Mouse (Mus musculus) ES-CJ7 (cell line): ENCODE results near the gene Ide.

Experiments
- DNase-seq: peaks from one replicate; pipeline ENCODE4 v3.0.0; 2011; ENCODE audit warnings: low read depth, low spot score

Ide gene

GRCm38 (mm10) chr19:37335392-37335791 is 2.3 kb downstream of the Ide start:
- no peak for DNase-seq

- no peak for DNase-seq
Observed at GRCm38 (mm10) chr19:37333357-37333756, 4.3 kb downstream of the Ide start.

GRCm38 (mm10) chr19:37332726-37333125 is 4.9 kb downstream of the Ide start:
- no peak for DNase-seq

GRCm38 (mm10) chr19:37327216-37327615 is 10.4 kb downstream of the Ide start:
- no peak for DNase-seq

GRCm38 (mm10) chr19:37323566-37323965 is 14.1 kb downstream of the Ide start:
- DNase-seq, result peak; percentile 21

- DNase-seq, result no peak
Observed at GRCm38 (mm10) chr19:37320802-37321619, 16.6 kb downstream of the Ide start.

GRCm38 (mm10) chr19:37317359-37317758 is 20.3 kb downstream of the Ide start:
- peak; percentile 8 for DNase-seq

GRCm38 (mm10) chr19:37315091-37315490 is 22.6 kb downstream of the Ide start:
- DNase-seq, result no peak

- DNase-seq, result peak; percentile 14
Observed at GRCm38 (mm10) chr19:37311426-37311825, 26.2 kb downstream of the Ide start.

GRCm38 (mm10) chr19:37310133-37310532 is 27.5 kb downstream of the Ide start:
- DNase-seq, result no peak

GRCm38 (mm10) chr19:37308941-37309340 is 28.7 kb downstream of the Ide start:
- no peak for DNase-seq

- DNase-seq, result no peak
Observed at GRCm38 (mm10) chr19:37307826-37308545, 29.7 kb downstream of the Ide start.

GRCm38 (mm10) chr19:37306176-37306575 is 31.5 kb downstream of the Ide start:
- DNase-seq, result no peak

- DNase-seq, result no peak
Observed at GRCm38 (mm10) chr19:37304866-37305265, 32.8 kb downstream of the Ide start.

GRCm38 (mm10) chr19:37304006-37304405 is 33.6 kb downstream of the Ide start:
- no peak for DNase-seq

GRCm38 (mm10) chr19:37301733-37302132 is 35.9 kb downstream of the Ide start:
- DNase-seq, result no peak

- no peak for DNase-seq
Observed at GRCm38 (mm10) chr19:37291676-37292075, 46.0 kb downstream of the Ide start.

- DNase-seq, result no peak
Observed at GRCm38 (mm10) chr19:37290906-37291305, 46.7 kb downstream of the Ide start.

- no peak for DNase-seq
Observed at GRCm38 (mm10) chr19:37284775-37285174, 52.9 kb downstream of the Ide start.

- no peak for DNase-seq
Observed at GRCm38 (mm10) chr19:37283166-37283565, 54.5 kb downstream of the Ide start.

- no peak for DNase-seq
Observed at GRCm38 (mm10) chr19:37281710-37282109, 55.9 kb downstream of the Ide start.

- no peak for DNase-seq
Observed at GRCm38 (mm10) chr19:37279194-37279593, 58.5 kb downstream of the Ide start.

GRCm38 (mm10) chr19:37275555-37275954 is 62.1 kb downstream of the Ide start:
- DNase-seq, result no peak
